Mouse (Mus musculus): ENCODE measurements around the gene 1700017B05Rik.

Gene 1700017B05Rik

DNA sequence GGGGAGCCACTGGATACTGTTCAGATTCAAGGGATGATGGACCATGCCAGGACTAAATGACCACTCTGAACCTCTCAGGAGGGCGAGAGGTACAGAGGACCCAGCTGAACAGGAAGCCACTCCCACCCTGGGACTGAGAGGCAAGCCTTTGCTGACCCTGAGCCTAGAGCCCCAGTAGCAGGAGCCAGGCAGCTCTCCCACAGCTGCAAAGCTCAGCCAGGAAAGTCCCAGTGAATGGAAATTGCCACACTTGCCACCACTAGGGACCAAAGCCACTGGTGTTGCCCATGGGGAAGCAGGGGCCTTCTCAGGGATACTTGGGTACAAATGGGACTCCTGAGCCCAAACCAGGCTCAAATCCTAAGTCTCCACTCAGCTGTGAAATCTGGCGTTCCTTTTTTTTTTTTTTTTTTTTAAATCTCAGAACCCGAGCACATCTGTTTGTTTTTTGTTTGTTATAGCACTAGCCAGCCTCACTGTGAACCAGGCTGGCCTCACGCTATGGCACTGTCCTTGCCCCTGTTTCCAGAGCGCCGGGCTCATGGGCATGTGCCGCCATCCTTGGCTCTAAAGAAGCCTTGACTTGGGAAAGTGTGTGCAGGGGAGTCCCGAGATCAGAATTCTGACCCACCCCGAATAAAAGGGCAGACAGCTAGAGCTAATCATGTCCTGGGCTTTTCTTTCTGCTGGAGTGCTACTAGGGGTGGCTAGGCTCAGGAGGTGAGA is 9.6 kb upstream of the 1700017B05Rik start:
- no peak for DNase-seq

DNA sequence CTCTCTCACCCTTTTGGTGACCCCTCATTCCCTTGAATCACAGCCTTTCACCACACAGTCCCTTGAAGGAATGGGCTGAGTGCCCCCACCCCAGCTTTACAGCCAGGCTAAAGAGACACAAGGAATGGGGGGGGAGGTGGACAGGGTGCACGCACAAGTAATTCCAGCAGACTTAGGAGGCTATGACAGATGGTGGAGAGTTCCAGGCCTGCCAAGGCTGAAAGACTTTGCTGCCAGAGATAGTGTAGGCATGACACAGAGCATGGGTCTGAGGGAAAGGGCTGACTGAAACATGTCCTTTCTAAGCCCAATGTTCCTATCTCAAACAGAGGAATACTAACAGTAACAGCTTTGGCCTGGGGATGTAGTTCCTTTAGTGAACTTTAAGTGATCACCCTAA is 8.7 kb upstream of the 1700017B05Rik start:
- DNase-seq = no peak

DNA sequence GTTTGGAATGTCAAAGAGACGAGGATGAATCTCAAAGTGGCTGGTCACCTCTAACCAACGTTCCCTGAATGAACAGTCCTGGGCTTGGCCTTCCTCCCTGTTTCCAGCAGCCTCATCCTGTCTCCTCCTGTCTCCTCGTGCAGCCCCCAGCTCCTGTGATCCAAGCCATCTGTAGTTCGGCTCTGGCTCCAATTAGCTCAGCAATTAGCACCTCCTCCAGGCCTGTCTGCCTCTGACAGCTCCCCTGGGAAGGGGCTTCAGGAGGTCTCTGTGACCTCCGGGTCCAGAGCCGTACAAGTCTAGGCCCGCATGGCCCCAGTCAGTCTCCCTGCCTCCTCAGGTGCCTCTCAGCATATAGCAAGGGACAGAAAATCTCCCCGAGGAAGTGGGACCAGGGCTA is 8.0 kb upstream of the 1700017B05Rik start:
- DNase-seq = no peak

DNA sequence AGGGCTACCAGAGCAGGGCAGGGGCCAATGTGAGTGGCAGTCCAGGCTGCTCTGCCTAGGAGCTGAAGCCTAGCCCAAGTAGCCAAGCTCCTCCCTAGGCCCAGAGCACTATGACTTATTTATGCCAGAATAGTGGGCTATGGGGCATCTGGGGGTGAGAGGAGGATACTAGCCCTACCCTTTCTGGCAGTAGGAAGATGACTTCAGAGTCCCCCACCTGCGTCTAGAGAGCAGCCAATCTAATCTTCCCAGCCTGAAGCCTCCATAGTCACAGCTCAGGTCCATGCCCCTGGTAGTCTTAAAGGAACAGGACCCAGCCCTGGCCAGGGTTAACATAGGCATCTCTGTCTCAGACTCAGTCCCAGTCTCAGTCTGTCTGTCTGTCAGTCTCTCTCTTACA is 7.0 kb upstream of the 1700017B05Rik start:
- no peak for DNase-seq

DNA sequence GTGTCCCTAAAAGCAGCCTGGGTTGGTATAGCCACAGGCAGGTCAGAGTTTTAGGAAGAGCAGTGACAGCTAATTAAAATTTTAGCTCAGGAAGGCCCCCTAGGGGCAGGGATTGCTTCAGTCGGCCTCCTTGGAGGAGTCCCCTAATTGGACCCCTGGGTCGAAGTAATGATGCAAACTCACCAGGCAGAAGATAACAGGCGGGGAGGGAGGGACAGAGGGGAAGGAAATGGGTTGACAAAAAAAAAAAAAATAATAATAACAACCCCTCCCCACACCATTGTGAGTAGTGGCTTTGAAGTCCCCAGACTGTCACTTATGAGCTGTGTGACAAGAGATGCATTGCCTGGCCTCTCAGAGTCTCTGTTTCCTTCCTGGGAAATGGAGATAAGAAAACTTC is 6.2 kb upstream of the 1700017B05Rik start:
- no peak for DNase-seq

DNA sequence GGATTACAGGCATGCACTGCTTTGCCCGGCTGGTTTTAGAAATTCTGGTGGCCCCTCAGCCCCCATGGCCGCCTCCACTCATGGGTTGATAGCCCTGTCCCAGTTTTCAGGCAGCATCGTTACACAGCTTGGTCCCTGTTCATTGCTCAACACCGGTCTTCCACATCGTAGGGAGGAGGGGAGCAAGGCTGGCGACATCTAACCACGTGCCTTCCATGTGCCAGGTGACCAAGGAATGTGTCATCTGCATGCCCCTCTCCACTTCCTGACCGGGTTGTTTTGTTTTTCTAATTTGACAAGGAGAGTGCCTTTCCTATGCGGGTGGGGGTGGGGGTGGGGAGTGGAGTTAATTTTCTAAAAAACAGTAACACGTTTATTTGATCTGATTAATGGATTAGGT is 5.7 kb upstream of the 1700017B05Rik start:
- no peak for DNase-seq

DNA sequence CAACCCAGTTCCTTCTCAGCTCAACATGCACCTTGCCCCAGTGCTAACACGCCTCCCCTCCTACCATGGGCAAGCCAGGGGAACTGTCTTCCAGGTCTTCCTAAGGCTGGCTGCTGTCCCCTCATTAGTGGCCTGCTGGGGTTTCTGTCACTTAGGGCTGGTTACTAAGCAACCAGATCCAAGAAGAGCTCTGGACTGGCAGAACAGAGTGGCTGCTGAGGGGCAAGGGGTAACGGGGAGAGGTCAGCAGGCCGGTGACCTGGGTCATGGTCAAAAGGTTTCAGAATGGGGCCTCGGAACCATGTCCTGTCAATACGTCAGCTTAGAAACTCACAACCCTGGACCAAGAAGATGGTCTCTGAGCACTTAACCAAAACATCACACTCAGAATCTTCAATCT is 5.0 kb upstream of the 1700017B05Rik start:
- no peak for DNase-seq

DNA sequence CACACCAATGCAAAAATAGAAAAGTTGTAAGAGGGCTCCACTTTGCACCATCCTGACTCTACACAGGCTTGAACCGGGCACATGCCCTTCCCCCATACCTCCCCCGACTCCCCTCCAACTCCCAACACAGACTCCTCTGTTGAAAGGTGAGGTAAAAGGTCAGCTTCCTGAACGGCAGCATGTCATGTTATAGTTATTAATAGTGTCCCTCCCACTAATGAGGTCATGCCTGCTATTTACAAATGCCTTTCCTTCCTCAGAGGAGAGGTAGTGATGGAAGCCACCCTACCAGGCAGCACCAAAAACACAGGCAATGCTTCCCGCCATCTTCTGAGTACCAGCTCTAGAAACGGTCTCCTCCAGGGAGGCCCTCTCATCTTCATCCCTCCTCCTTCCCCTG is 2.7 kb upstream of the 1700017B05Rik start:
- DNase-seq = no peak

DNA sequence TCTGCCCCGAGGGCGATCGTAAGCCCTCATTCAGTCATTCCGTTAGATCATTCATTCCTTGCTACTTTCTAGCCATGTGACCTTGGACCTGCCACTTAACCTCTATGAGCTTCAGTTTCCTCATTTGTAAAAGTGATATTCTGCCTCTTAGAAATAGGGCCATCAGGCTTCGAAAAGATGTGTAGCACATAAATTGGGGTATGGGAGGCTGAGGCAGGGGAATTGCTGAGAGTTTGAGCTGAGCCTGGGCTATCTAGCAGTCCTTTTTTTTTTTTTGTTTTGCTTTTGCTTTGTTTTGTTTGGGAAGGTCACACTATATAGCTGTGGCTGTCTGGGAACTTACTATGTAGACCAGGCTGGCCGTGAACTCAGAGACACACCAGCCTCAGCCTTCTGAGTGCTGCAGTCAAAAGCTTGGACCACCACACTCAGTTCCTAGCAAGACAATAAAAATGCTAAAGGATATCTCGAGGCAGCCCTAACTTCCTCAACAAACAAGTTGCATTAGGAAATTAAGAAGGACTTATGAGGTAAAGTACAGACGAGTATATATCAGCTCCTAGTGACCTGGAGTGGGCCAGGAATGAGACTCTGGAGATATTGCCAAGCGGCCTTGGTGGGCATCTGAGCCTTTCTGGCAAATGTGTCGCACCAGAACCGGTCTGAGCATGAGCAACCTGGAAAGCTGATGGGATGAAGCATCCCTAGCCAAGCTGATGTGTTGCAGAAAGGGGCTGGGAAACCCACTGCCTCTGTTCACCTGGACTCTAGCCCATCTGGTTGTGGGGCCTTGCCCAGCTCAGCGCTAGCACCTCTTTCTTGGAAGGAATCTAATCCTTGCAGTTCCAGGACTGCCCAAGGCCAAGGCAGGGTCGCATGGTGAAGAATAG is 628 bp upstream of the 1700017B05Rik start:
- DNase-seq = no peak

DNA sequence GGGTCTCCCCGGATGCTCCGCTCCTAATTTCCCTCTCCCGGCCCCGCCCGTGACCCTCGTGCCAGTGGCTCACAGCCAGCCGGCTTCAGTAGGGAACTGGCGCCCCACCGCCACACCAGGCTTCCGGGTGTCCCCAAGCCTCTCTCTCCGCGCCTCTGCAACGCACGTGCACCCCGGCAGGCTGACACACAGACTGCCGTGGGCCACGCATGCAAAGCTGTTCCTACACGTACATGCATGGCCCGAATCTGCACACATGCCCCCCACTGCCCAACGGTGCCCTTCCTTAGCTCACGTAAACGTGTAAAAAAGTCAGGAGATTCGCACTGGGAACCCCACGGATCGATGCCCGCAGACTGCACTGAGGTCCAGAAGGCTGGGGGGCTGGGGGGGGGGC is 898 bp downstream of the 1700017B05Rik start:
- peak; percentile 76 to 78 for DNase-seq

DNA sequence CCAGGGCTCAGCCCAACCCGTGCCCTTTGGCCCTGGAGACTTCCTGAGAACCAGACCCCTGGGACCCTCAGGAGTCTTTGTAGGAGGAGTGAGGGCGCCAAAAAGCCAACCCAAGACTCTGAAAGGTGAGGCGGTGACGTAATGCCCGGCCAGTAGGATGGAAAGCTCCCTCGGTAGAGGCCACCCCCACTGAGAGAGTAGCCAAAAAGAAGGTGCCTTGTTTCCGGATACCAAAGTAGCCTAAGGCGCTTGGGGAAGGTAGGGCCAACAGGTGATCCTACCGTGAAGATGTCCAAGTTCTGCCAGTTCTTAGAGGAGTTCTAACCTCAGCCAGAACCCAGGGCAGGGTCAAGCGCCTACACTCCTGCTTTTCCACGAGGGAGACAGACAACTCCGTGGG is 1.5 kb downstream of the 1700017B05Rik start:
- peak in 1 of 2 experiments; percentile 44 for DNase-seq

DNA sequence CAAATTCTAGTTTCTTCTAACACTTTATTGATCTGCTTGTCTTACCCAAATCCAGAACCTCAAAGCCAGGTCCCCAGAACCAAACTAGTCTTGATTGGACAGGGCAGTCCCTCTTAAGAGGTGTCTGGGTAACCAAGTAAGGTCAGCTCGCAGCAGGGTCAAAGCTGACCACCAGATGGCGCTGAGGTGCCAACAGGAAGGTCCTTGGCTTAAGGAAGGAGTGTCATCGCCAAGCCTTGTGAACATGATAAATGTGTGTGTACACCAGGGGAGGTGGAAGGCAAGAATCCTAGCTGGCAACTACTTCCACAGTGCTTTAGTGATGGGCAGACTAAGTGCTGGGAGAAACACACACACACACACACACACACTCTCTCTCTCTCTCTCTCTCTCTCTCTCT is 2.7 kb downstream of the 1700017B05Rik start:
- peak; percentile 89 to 92 for DNase-seq

DNA sequence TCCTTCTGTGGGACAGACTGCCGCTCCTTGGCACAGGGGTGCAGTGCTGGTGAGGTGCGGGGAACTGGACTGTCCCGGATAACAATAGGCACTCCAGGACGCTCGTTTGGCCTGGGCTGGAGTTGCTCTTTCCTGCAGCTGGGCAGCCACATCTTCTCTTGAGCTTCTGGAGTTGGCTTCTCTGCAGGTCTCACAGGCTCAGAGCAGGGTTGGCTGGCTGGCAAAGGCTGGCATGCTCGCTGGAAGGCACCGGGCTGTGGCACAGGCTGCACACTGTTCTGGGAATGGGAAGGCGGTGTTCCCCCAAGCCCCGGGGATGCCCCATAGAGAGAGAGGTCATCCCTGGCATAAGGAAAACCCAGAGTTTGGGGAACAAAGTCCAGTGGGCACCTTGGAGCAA is 4.8 kb downstream of the 1700017B05Rik start:
- DNase-seq = no peak

DNA sequence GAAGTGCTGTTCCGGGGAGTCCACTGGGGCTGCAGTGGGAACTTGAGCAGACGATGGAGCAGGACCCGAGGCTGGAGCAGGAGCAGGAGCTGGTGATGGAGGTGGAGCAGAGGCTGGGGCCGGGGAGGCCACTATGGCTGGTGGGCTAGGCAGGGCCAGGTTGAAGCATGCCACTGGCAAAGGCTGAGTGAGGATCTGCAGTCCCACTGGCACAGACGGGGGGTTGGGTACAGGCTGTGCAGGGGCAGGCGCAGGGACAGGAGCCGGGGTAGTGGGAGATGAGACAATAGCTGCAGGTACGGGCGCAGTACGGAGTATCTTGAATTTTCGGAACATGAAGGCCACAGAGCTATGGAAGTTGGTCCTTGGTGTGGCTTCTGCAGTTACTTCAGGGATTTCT is 5.6 kb downstream of the 1700017B05Rik start:
- no peak for DNase-seq

DNA sequence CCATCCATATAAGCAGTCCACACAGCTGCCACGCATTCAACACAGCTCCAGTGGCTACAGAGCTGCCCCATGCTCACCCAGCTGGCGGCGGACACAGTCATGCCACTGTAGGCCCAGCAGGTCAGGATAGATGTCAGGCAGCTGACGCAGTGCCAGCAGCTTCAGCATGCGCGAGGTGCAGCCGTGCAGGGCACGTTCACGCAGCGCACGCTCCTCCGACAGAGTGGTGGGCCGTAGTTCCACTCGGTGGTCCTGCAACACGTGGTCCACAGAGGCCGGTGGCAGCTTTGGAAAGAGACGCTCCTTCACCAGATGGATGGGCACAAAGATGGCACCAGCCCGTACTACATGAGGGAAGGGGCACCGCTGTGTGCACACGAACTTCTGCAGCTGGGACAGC is 6.1 kb downstream of the 1700017B05Rik start:
- DNase-seq = no peak

DNA sequence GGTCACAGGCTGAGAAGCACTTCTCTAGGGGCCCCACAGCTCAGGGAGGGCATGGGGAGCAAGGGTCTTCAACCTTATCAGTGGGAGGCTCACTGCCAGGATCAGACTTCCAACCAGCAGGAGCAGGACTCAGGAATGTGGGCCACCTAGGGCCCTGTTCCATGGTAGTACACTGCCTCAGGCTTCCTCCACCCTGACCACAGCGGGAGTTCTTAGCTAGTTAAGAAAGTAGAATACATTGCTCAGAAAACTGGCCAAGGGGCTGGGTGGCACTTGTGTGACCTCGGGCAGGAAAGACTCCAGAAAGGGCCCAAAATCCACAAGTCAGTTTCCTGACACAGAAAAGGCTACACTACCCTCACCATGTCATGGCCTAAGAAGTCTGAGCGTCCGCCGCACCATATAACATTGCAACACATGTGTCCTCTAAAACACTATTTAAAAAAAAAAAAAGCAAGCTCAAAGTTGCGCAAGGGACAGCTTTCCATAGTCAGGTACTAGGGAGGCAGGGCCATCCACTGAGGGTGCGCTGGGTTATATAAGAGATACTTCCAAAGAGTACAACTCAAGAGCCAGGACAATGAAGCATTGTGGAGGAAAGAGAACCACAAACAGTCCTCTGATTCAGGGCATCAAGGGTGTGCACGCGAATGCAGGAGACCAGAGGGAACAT is 7.5 kb downstream of the 1700017B05Rik start:
- DNase-seq = peak in 1 of 2 experiments; percentile 50

DNA sequence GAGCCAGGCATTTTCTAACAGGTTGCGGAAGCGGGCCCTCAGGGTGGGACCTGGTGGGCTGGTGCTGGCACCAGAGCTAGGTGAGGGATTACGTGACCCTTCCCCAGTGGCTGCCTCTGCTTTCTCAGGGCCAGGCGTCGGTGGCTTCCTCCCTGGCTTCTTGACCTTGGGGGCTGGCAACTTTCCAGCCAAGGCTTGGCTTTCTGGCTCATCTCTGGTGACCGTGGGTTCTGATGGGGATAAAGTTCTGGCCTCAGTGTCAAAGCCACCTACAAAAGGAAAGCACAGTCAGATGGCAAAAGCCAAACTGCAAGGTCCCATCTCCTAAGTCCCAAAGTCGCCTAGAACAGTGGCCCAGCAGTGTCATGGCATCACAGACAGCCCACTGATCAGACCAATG is 8.4 kb downstream of the 1700017B05Rik start:
- DNase-seq = no peak

DNA sequence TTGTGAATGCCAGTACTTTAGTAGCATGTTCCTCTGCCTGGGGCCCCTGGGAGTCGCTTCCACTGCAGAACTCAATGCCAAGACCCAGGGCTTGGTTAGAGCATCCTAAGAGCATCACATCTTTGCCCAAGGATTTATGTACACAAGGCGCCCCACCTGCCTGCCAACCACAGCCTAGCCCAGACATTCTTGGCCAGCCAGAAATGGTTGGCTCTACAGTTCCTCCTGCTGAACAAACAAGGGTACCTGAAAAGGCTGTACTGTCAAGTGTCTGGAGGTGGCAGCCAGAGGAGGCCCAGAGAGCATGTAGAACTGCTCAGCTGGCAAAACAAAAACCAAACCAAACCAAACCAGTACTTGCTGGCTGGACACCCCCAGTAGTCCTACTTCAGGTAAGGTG is 11.3 kb downstream of the 1700017B05Rik start:
- DNase-seq = peak; percentile 47 to 53

DNA sequence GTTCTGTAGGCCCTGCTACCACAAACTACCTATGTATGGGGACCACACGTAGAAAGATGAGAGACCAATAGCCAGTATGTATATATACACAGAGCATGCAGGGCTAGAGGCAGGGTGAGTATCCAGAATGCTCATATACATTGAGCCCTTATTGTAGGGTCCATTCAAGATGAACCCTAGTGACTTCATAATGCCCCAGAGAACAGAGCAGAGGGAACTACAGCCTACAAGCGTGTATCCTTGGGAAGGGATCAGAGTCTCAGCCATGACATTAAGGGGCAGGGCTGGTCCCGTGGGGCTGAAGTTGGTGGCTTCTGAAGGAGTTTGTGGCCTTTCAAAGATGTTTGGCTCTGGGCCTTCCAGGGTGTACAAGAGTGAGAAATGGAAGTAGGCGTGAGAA is 12.4 kb downstream of the 1700017B05Rik start:
- DNase-seq = no peak

DNA sequence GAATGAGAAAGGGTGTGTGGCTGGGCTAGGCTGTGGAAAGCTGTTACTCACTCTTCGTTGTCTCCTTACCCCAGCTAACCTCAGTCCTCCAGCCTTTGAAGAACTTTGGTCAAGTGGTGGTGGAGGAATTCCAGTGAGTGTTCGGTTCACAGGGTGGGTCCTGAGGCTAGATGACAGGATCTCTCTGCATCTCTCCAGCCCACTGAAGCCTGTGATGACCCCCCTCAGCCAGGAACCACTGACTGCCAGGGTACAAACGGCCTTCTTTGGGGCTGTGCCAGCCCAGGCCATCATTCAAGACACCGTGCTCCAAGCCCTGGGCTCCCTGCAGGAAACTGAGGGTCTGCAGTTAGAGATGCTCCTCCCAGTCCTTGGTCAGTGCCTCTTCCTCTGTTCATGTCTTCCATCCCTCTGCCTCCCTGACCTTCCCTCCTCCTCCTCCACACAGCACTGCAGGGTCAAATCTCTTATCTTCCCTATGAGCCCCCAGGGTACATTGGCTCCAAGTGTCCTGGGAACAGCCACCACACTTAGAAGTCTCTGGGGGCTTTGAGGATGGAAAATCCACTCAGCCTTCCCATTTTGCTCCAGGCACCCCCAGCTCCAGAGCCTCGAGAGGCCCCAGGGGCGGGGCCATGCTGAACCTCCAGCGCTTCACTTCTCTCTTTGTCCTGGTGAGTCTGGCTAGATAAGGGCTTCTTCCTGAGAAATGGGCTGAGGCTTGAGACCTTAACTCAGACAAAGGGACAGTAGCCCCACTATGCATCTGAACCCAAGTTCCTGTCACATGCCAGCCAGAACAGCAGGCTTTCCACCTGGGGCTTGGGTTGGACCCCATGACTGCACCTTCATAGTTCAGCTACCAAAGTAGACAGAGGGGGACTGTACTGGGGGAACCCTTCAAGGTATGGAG is 14.1 kb downstream of the 1700017B05Rik start:
- DNase-seq = no peak

DNA sequence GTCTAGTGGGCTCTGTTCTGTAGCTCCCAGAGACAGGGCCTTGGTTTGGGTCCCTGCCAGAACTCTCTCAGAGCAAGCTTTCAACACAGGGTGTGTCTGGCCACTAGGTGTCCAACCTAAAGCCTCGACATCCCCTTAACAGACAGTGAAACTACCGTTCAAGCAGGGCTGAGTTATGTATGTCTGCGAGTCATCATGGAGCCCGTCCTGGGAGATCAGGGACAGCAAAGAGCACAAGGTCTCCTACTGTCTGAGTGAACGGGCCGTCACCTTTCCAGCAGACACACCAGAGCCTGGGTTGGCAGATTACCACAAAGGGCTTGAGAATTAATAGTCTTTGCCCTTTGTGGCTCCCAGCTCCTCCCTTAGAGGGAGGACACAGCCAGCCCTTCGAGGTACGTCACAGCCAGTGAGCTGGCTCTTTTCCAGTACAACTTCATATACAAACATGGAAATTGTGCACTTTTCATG is 15.2 kb downstream of the 1700017B05Rik start:
- DNase-seq = no peak

DNA sequence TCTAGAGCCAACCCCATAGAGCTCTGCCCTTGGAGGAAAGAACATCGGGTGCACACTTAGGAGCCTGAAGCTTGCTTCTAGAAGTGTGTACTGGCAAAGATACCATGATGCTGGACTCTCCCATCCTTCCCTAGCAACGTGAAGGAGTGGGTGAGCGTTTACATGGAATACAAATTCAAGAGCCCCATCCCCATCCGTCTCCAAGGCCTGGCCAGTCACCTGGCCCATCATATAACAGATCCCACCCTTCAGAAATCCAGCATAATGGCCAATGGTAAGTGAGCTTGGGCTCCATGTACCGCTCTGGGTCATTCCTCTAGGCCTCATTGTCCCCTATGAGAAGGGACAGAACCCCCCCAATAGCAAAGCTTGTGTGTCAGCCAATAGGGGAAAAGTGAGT is 15.9 kb downstream of the 1700017B05Rik start:
- DNase-seq = no peak

Data from lung, adult 18-20 months (tissue).